Mouse (Mus musculus) lung, embryonic 16.5 days (tissue): ENCODE results near the gene Cacnb1. TPM values are rescaled to one million over a fixed set of nuclear protein-coding genes. Genes with fewer than 3 reads are reported as not detected.

Experiments
- ATAC-seq: fragments of 200-750 bp; cut with Nextera tagmentation; 2 replicates; pipeline ENCODE4 v1.8.0; 2017; ENCODE audit warnings: low read depth, mild to moderate bottlenecking, moderate library complexity
- H3K27ac ChIP-seq: fragments of 300-500 bp; sonication (generic); 2 replicates; pipeline ENCODE4 v1.5.1; 2014; ENCODE audit warnings: mild to moderate bottlenecking, control low read depth, low read length
- H3K27me3 ChIP-seq: fragments of 300-500 bp; sonication (generic); 2 replicates; pipeline ENCODE4 v1.6.1; 2014; ENCODE audit warnings: low read depth, low read length, mixed read lengths; ENCODE audit not compliant: control insufficient read depth, insufficient read depth
- H3K36me3 ChIP-seq: fragments of 300-500 bp; sonication (generic); 2 replicates; pipeline ENCODE4 v1.6.1; 2014; ENCODE audit warnings: low read length; ENCODE audit not compliant: control insufficient read depth, insufficient read depth
- H3K4me1 ChIP-seq: fragments of 300-500 bp; sonication (generic); replicated peaks from 2 replicates; pipeline ENCODE4 v1.6.1; 2014; ENCODE audit warnings: low read length, mixed read lengths; ENCODE audit not compliant: control insufficient read depth, insufficient read depth
- H3K4me2 ChIP-seq: fragments of 300-500 bp; sonication (generic); 2 replicates; pipeline ENCODE4 v1.6.1; 2014; ENCODE audit warnings: low read depth, low read length, control low read depth
- H3K4me3 ChIP-seq: fragments of 300-500 bp; sonication (generic); 2 replicates; pipeline ENCODE4 v1.5.1; 2014; ENCODE audit warnings: mild to moderate bottlenecking, low read length, control low read depth
- H3K9ac ChIP-seq: fragments of 300-500 bp; sonication (generic); 2 replicates; pipeline ENCODE4 v1.6.1; 2014; ENCODE audit warnings: low read length, control low read depth
- H3K9me3 ChIP-seq: fragments of 300-500 bp; sonication (generic); 2 replicates; pipeline ENCODE4 v1.6.1; 2016; ENCODE audit warnings: low read length; ENCODE audit not compliant: control insufficient read depth
- WGBS: fragments of 180-500 bp; shearing (Covaris S2); extraction: QIAGEN DNeasy Blood & Tissue Kit; methylation state at CpG from one replicate; pipeline ENCODE4 v1.1.7; 2014; 5-methylcytosine and 5-hydroxymethylcytosine counted together
- polyA plus RNA-seq: library from polyadenylated mRNA; unstranded; fragments of >200 nt; fragmentation: Nextera tagmentation; extraction: Ambion mirVana; gene quantifications from 2 replicates; pipeline ENCODE4 v1.2.1, GENCODE M21; 2015

Cacnb1 gene
- polyA plus RNA-seq, 1 experiment from 2014 or later, result 6.4 TPM

DNA sequence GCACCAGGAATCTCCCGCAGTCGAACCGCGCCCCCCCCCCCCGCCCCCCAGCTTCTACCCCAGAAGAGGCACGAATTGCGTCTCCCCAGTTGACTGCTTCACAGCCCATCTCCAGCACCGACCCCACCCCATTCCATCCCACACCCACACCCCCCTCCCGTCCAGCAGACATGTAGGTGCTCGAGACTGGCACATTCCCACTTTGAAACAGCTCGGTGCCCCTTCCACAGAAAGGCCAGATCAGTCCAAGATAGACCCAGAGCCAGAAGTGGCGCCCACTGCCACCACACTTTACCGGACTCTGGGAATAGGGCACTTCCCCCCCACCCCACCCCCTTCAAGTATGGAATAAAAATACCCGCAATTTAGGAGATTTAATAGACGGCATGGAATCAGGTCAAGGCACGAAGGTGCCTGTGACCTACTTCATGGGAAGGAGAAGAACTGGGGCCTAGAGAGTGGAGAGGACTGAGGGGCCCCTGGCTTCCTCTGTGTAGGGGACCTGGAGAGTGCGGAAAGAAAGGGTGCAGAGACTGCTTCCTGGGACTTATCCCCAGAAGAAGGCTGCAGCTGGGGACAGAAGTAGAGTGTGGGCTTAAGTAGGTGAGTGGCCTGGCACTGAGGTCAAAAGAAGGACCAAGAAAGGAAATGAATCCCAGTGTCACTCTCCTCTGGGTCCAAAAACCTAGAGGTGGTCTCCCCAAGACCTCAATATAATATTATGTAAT lies 35.9 kb downstream of the Cacnb1 start:
- peak overlapping the region; percentile 78 for H3K4me3 ChIP-seq
- H3K27ac ChIP-seq, result no peak overlapping the region
- peaks cover 12% of the 10 kb centered on the region for H3K4me1 ChIP-seq
- peaks cover 23% of the 10 kb centered on the region for H3K27me3 ChIP-seq
- peak overlapping the region; percentile 94 for H3K4me2 ChIP-seq
- H3K9ac ChIP-seq, result peak overlapping the region; percentile 71
- no peak for ATAC-seq
- no peaks in the 10 kb centered on the region for H3K36me3 ChIP-seq
- 23% methylated on average over 17 of the region's 17 CpGs for WGBS
- H3K9me3 ChIP-seq, result no peaks in the 10 kb centered on the region

DNA sequence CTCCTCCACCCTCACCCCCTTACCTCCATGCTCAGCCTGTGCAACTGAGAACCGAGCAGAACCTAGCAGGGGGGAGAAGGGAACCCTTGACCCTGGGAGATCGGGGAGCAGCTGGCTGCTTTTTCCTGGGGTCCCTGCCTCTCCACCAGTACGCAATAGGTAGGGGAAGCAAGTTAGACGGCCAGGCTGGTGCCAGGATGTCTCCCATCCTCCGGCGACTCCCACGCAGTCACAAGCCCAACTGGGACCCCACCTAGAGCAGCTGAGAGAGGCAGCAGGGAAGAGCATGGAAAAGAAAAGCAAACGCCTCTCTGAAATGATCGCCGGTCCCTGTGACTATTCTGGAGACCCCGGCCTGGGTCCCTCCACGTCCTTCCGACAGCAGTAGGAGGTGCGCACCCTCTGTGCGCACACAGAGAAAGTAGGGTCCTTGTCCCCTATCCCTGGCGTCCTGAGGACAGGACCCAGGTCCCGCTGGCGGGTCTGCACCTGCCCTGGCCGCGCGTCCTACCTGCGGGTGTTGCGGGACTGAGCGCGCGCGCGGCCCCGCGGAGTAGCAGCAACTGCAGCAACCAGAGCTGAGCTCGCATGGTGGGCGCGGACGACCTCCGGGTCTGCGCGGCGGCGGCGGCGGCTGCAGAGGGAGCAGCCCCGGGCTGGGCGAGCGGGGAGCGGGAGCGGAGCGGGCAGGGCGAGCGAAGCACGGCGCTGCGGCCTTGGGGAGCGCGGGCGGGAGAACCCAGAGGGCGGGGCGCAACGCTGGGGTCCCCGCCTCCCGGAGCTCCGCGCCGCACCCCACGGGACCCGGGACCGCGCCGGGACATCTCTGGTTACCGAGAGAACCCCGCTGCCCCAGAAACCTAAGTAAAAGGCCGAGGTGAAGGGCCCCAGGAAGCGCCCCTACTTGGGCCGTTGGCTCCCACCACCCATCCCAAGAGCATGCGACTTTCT lies 36.8 kb downstream of the Cacnb1 start, which contains the start of gene Plxdc1:
Gene Plxdc1 (minus strand): TSS at position 718 of the 951 bp plus-strand sequence.
- Histone ChIP-seq H3K4me2 (peak within 1 kb of the TSS; percentile 94), H3K4me3 (peak within 1 kb of the TSS; percentile 78), H3K9ac (peak within 1 kb of the TSS; percentile 71), H3K9me3 (no peaks in the 10 kb centered on the region), H3K27ac (no peak within 1 kb of the TSS), H3K27me3 (peaks cover 23% of the 10 kb centered on the region), H3K4me1 (peaks cover 13% of the 10 kb centered on the region), H3K36me3 (no peaks in the 10 kb centered on the region)
- ATAC-seq, result no peak
- 1% methylated on average over 63 of the region's 74 CpGs for WGBS

DNA sequence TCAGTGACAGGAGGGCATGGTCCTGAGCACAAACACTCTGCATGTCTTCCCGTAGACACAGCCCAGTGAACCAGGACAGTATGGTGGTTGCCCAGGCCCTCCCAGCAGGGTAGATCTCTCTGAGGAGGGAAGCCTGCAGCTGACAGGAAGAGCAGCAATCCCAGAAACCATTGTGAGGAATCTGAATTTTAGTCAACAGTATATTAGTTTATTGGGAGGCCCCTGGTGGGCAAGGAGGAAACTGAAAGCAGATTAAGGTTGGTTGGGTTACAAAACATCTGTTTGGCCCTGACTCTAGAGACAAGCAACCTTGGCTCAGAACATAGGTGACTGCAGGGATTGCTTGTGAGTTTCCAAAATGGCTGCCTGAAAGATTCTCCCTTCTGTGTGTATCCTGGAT lies 38.9 kb downstream of the Cacnb1 start:
- H3K27ac ChIP-seq, result no peak overlapping the region
- H3K9ac ChIP-seq, result no peak overlapping the region
- ATAC-seq, result no peak
- no peak overlapping the region for H3K4me2 ChIP-seq
- H3K9me3 ChIP-seq, result no peaks in the 10 kb centered on the region
- H3K36me3 ChIP-seq, result no peaks in the 10 kb centered on the region
- no peak overlapping the region for H3K4me3 ChIP-seq
- H3K4me1 ChIP-seq, result peaks cover 8% of the 10 kb centered on the region; the same call in 1 of the 2 replicates
- WGBS, result 78% methylated on average over 1 of the region's 1 CpGs
- H3K27me3 ChIP-seq, result peaks cover 23% of the 10 kb centered on the region

DNA sequence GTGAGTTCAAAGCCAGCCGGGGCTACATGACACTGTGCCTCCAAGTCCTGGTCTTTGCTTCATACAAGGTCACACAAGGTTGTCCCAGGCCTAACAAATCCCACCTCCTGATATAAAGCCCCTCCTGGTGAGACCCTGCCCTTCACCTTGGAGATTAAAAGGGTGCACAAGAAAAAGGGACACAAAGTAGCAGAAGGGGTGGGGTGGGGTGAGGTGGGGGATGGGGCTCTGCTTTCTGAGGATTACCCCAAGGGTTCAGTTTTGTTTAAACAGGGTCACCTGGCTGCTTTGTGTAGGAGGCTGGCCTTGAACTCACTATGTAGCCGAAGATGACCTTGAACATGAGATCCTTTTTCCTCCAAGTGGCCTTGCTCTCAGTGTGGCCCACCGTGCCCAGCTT lies 39.3 kb downstream of the Cacnb1 start:
- H3K4me1 ChIP-seq, result peaks cover 8% of the 10 kb centered on the region; the same call in 1 of the 2 replicates
- no peaks in the 10 kb centered on the region for H3K36me3 ChIP-seq
- no peaks in the 10 kb centered on the region for H3K9me3 ChIP-seq
- H3K4me3 ChIP-seq, result no peak overlapping the region
- no peak for ATAC-seq
- 79% methylated on average over 3 of the region's 3 CpGs for WGBS
- H3K27ac ChIP-seq, result no peak overlapping the region
- H3K27me3 ChIP-seq, result peaks cover 23% of the 10 kb centered on the region
- no peak overlapping the region for H3K4me2 ChIP-seq
- no peak overlapping the region for H3K9ac ChIP-seq

DNA sequence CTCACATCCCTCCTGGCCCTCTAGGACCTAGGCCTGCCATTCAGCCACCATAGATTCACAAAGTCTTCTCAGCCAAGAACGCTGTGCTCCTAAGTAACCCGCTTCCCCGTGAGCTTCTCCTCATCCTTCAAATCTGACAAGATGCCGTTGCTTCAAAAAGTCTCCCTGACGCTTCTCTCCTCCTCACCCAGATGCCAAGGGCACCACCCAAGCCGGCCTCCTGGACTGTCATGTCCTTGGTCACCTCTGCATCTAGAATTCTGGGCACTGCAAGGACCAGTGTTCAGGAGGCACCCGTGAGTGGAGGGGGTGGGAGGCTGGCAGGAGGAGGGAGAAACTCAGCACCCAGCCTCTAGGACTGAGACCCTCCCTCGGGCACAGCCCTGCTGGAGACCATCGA lies 40.1 kb downstream of the Cacnb1 start:
- peaks cover 23% of the 10 kb centered on the region for H3K27me3 ChIP-seq

DNA sequence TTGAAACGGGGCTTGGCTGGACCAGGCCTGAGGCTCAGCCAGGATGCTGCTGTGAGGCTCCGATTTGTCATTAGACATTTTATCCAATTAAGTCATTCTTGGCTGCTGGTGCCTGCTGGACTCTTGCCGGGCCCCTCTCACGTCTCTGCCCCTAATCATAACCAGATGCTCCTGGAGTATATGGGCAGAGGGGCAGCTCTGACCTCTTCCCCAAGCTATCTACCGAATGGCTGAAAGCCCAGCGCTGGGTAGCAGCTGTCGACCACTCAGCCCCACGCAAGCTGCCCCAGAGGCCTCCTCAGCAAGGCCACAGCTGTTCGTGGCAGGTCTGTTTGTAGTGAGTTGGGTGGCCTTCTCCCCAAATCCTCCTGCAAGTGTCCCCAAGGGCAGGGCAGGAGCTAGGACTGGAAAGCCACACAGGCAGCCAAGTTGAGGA lies 42.3 kb downstream of the Cacnb1 start:
- Histone ChIP-seq H3K4me3 (no peak overlapping the region), H3K4me1 (peaks cover 6% of the 10 kb centered on the region; the same call in 1 of the 2 replicates), H3K4me2 (no peak overlapping the region), H3K36me3 (no peaks in the 10 kb centered on the region), H3K27ac (no peak overlapping the region), H3K27me3 (peaks cover 14% of the 10 kb centered on the region), H3K9me3 (no peaks in the 10 kb centered on the region), H3K9ac (no peak overlapping the region)
- peak; percentile 39; the same call in 1 of the 2 replicates for ATAC-seq
- WGBS, result 45% methylated on average over 9 of the region's 9 CpGs

More for the DNA sequence above, 40.1 kb downstream of the Cacnb1 start:
- H3K27ac ChIP-seq, result no peak overlapping the region
- H3K9ac ChIP-seq, result no peak overlapping the region
- H3K36me3 ChIP-seq, result no peaks in the 10 kb centered on the region
- H3K4me3 ChIP-seq, result no peak overlapping the region
- H3K4me2 ChIP-seq, result no peak overlapping the region
- peaks cover 8% of the 10 kb centered on the region; the same call in 1 of the 2 replicates for H3K4me1 ChIP-seq
- ATAC-seq, result no peak
- no peaks in the 10 kb centered on the region for H3K9me3 ChIP-seq
- 70% methylated on average over 9 of the region's 9 CpGs for WGBS

DNA sequence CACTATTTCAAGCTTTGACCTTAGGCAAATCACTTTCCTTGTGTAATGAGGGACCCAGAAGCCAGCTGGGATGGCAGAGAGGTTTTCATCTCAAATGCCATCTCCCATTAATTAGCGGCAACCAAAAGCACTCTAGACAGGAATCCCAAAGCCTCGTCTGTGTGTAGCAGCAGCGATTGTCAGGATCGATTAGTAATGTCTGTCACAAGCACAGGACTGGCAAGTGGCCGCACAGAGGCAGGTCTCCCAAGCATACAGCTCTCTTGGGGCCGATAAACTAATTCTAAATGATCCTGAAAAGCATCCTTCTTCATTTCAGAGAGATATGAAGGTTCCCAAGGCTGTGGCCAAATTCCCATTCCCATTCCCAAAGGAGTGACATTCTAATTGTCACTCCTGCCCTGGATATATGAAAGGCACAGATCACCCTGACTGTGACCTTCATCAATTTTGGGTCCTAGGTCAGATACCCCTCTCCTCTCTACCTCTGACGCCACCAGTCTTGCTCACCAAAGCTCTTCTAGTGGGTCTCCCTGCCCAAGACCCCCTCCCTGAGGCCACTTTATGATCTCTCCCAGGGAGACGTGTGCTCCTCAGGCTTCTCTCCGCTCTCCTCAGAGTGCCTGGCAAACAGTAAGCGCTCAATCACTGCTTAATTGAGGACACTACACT lies 42.9 kb downstream of the Cacnb1 start:
- Histone ChIP-seq H3K4me2 (no peak overlapping the region), H3K36me3 (no peaks in the 10 kb centered on the region), H3K4me1 (peaks cover 6% of the 10 kb centered on the region; the same call in 1 of the 2 replicates), H3K27ac (no peak overlapping the region), H3K9me3 (no peaks in the 10 kb centered on the region), H3K9ac (no peak overlapping the region), H3K4me3 (no peak overlapping the region), H3K27me3 (peaks cover 8% of the 10 kb centered on the region)
- ATAC-seq, result no peak
- WGBS, result 69% methylated on average over 10 of the region's 10 CpGs

DNA sequence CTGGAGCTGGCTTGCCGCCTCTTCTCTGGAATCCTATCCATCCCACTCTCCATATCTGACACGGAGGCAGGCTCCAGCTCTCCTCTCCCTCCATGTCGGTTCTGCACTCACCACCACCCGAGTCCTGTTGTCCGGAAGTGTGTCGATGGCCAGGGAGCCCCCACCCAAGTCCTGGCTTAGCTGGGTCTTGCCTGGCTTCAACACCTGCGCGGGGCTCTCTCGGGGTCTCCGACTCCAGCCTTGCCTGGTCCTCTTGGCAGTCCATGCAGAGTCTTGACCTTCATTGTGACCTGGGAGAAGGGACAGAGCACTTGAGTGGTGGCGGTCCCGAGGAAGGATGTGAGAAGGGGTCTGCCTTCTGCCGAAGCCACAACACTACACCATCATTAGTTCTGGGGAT lies 44.4 kb downstream of the Cacnb1 start:
- H3K4me3 ChIP-seq, result no peak overlapping the region
- no peaks in the 10 kb centered on the region for H3K27me3 ChIP-seq
- H3K4me1 ChIP-seq, result peaks cover 6% of the 10 kb centered on the region; the same call in 1 of the 2 replicates
- H3K27ac ChIP-seq, result no peak overlapping the region
- H3K4me2 ChIP-seq, result no peak overlapping the region
- H3K36me3 ChIP-seq, result no peaks in the 10 kb centered on the region
- H3K9me3 ChIP-seq, result no peaks in the 10 kb centered on the region
- 83% methylated on average over 13 of the region's 13 CpGs for WGBS
- no peak for ATAC-seq
- H3K9ac ChIP-seq, result no peak overlapping the region
